Mouse (Mus musculus) telencephalon, adult 2 months (tissue): ENCODE data around the gene Gpr161.
"Not testable (repeated sequence)": the region's sequence is repeated elsewhere in the genome, so short reads cannot be mapped to it uniquely, and the experiment has no call there.

Source experiments
- DNase-seq: peaks from one replicate; pipeline ENCODE4 v3.0.0-alpha.2; 2011; ENCODE audit warnings: low read depth, low spot score

The Gpr161 gene

GRCm38 (mm10) chr1:165308180-165308579 is 12.6 kb downstream of the Gpr161 start:
- no peak for DNase-seq

- DNase-seq = no peak
These were observed 20.8 kb downstream of the Gpr161 start for GRCm38 (mm10) chr1:165316361-165316760.

GRCm38 (mm10) chr1:165320141-165320934 is 24.7 kb downstream of the Gpr161 start:
- DNase-seq = no peak

- DNase-seq = no peak
These were observed 25.8 kb downstream of the Gpr161 start for GRCm38 (mm10) chr1:165321393-165321861.

GRCm38 (mm10) chr1:165321891-165322290 is 26.3 kb downstream of the Gpr161 start:
- no peak for DNase-seq

GRCm38 (mm10) chr1:165322934-165323333 is 27.3 kb downstream of the Gpr161 start:
- no peak for DNase-seq

- DNase-seq = no peak
These were observed 31.8 kb downstream of the Gpr161 start for GRCm38 (mm10) chr1:165327370-165327769.

- no peak for DNase-seq
These were observed 32.2 kb downstream of the Gpr161 start for GRCm38 (mm10) chr1:165327831-165328230.

- DNase-seq = not testable (repeated sequence)
These were observed 33.0 kb downstream of the Gpr161 start for GRCm38 (mm10) chr1:165328384-165329289.

- no peak for DNase-seq
These were observed 35.3 kb downstream of the Gpr161 start for GRCm38 (mm10) chr1:165330859-165331258.

GRCm38 (mm10) chr1:165332797-165333196 is 37.2 kb downstream of the Gpr161 start:
- DNase-seq = no peak

- DNase-seq = peak; percentile 16
These were observed 46.5 kb downstream of the Gpr161 start for GRCm38 (mm10) chr1:165342126-165342525.

- DNase-seq = no peak
These were observed 48.9 kb downstream of the Gpr161 start for GRCm38 (mm10) chr1:165344453-165344852.

- DNase-seq = no peak
These were observed 53.0 kb downstream of the Gpr161 start for GRCm38 (mm10) chr1:165348627-165349026.

- no peak for DNase-seq
These were observed 60.8 kb downstream of the Gpr161 start for GRCm38 (mm10) chr1:165356347-165356746.

- no peak for DNase-seq
These were observed 67.7 kb downstream of the Gpr161 start for GRCm38 (mm10) chr1:165363271-165363670.

GRCm38 (mm10) chr1:165365057-165365456 is 69.5 kb downstream of the Gpr161 start:
- DNase-seq = no peak

- no peak for DNase-seq
These were observed 75.4 kb downstream of the Gpr161 start for GRCm38 (mm10) chr1:165370990-165371389.

- DNase-seq = no peak
These were observed 78.2 kb downstream of the Gpr161 start for GRCm38 (mm10) chr1:165373839-165374238.
